ENCODE assay signal across 14 mouse cellular contexts in the genomic region with DNA sequence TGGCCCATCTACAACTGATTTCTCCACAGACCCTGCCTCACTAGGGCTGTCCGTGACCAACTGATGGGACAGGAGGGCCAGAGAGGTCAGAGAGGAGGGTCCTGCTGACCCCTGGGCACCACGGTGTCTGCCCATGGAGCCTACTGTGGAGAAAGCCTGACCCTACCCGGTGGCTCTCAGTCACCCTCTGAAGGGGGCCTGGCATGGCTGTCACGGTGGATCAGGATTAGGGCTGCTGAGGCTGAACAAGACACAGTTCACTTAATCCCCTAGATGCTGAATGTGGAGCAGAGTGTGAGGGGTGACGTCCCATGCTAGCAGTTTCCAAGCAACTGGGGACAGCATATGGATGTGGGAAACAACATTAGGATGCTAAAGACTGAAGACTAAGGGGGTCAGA. TPM values are rescaled to one million over a fixed set of nuclear protein-coding genes. Genes with fewer than 3 reads are reported as not detected.
"Had no signal": no experiment of that assay in that cellular context is flagged by ENCODE, and none has a peak within 500 bp of the region (broad histone marks: within the 10 kb centered on the region; RNA-seq: fewer than 3 reads in every experiment).

No protein-coding gene starts in this region.

- H3K4me2 ChIP-seq: kidney, embryonic 15.5 days; limb, embryonic 15.5 days; liver, embryonic 12.5 days; lung, embryonic 15.5 days; stomach, embryonic 15.5 days had no signal

- H3K36me3 ChIP-seq: kidney, embryonic 15.5 days; limb, embryonic 15.5 days; liver, embryonic 12.5 days; lung, embryonic 15.5 days; stomach, embryonic 15.5 days had no signal

- H3K27me3 ChIP-seq: kidney, embryonic 15.5 days; limb, embryonic 15.5 days; lung, embryonic 15.5 days; stomach, embryonic 15.5 days had no signal

- H3K27ac ChIP-seq: kidney, embryonic 15.5 days; left cerebral cortex, adult 2 months; limb, embryonic 15.5 days; liver, embryonic 12.5 days; lung, embryonic 15.5 days; stomach, embryonic 15.5 days had no signal

- DNase-seq: kidney, adult 2 months; kidney, postnatal 14 days; right cerebral cortex, postnatal 14 days; thymus, adult 2 months; thymus, postnatal 25 days had no signal

- ATAC-seq: intestine, embryonic 16.5 days; liver, embryonic 12.5 days had no signal

- H3K9me3 ChIP-seq: kidney, embryonic 15.5 days; limb, embryonic 15.5 days; liver, embryonic 12.5 days; lung, embryonic 15.5 days; stomach, embryonic 15.5 days had no signal

- H3K4me3 ChIP-seq: kidney, embryonic 15.5 days; left cerebral cortex, adult 2 months; limb, embryonic 15.5 days; liver, embryonic 12.5 days; lung, embryonic 15.5 days; stomach, embryonic 15.5 days had no signal

- H3K9ac ChIP-seq: kidney, embryonic 15.5 days; limb, embryonic 15.5 days; liver, embryonic 12.5 days; lung, embryonic 15.5 days; stomach, embryonic 15.5 days had no signal

RNA-seq across cellular contexts. Expression of a gene that starts 9.3 kb away (rescaled TPM):
- polyA plus RNA-seq: limb, embryonic 11.5 days had no signal

RNA-seq across cellular contexts. Expression of a gene that starts 40.0 kb away (rescaled TPM):
- polyA plus RNA-seq: limb, embryonic 11.5 days; liver, embryonic 12.5 days; liver, embryonic 16.5 days had no signal
